Mouse (Mus musculus) olfactory bulb, adult 2 months (tissue): Measurements from ENCODE around the gene Chic2.

ENCODE experiments used
- CTCF ChIP-seq: fragments of 200-500 bp; IDR thresholded peaks from 2 replicates; pipeline ENCODE4 v1.5.1; 2012; ENCODE audit warnings: low read depth, mild to moderate bottlenecking, low read length, moderate library complexity; ENCODE audit not compliant: insufficient read depth
- POLR2A ChIP-seq: fragments of 200-500 bp; IDR thresholded peaks from 2 replicates; pipeline ENCODE4 v1.6.1; 2012; ENCODE audit warnings: mild to moderate bottlenecking, low read depth, low read length, moderate library complexity; ENCODE audit not compliant: insufficient read depth

DNA sequence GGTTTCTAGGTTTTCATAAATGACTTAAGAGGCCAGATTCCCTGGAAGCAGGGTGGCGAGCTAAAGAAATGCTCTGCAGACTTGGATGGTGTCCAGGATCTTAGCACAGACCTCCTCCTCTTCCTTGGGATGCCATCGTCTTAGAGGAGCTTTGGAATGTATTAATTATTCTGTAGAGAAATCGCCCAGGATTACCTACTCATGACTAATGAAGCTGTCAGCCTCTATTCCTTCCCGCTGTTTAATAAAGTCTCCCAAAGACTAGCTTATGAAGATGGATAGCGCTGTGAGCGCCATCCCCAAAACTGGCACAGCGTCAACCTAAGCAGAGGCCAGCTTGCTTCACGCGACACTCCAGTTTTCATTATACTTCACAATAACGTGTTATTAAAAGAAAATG, 77.7 kb downstream of the Chic2 start:
- no peak for TF ChIP-seq CTCF
- TF ChIP-seq POLR2A = no peak
